Mouse (Mus musculus) G1E (cell line): ENCODE measurements around the gene Rab7.

ENCODE experiments used
- CTCF ChIP-seq: IDR thresholded peaks from 2 replicates; pipeline ENCODE4 v1.5.1; 2012; ENCODE audit warnings: low read depth, low read length, inconsistent platforms, mixed read lengths
- GATA2 ChIP-seq: IDR thresholded peaks from 2 replicates; pipeline ENCODE4 v1.6.1; 2012; ENCODE audit warnings: low read depth, low read length, inconsistent platforms, borderline replicate concordance
- TAL1 ChIP-seq: conservative IDR thresholded peaks from 2 replicates; pipeline ENCODE4 v1.6.1; 2012; ENCODE audit warnings: low read depth, low read length, inconsistent platforms, mixed read lengths

DNA sequence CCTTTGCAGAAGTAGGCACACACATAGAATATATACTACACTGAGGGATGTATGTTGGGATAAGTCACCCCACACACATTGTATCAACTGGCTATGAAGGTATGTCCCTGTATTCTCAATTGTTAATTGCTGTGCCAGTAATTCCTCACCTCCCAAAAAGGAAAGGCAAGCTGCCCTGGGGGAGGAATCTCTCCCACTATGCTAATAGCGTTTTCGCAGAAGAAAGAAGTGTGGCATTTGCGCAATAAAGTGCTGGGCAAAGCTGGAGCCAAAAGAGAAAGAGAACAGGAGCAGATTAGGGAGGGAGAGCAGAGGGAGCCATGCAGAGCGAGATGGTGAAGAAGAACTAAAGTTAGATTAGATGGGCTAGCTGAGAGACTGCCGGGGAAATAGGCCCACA, 17.7 kb downstream of the Rab7 start:
- no peak for TF ChIP-seq CTCF
- TF ChIP-seq TAL1, result no peak
- no peak for TF ChIP-seq GATA2
